Comparison of ENCODE assay signal across 10 mouse cellular contexts in genomic region chr2:84618914-84619313, GRCm38 (mm10). TPM values are rescaled to one million over a fixed set of nuclear protein-coding genes. Genes with fewer than 3 reads are reported as not detected.
DNase-seq lines count a peak whose midpoint lies in the region; ATAC-seq and TF ChIP-seq lines count a peak whose summit lies in the region.
"Had no signal": no experiment of that assay in that cellular context is flagged by ENCODE, and none has a peak within 500 bp of the region (broad histone marks: within the 10 kb centered on the region; RNA-seq: fewer than 3 reads in every experiment).

No protein-coding gene starts in this region.

- no peak for TF ChIP-seq POLR2A in liver, adult 2 months (IDR thresholded peaks at IDR 0.05; ENCODE audit: extremely low read depth, insufficient read depth, low read length)
- TF ChIP-seq POLR2A in bone marrow macrophage, adult 2 months (IDR thresholded peaks at IDR 0.05; ENCODE audit: borderline replicate concordance, low read depth, low read length), result no peak

- no peaks in the 10 kb centered on the region for H3K27me3 ChIP-seq in liver, adult 2 months (ENCODE audit: control insufficient read depth, insufficient read depth, low read length)

- peaks cover 10% of the 10 kb centered on the region; the same call in 1 of the 2 replicates for H3K79me2 ChIP-seq in liver, adult 2 months (ENCODE audit: control insufficient read depth, insufficient read depth, low read length)

- TF ChIP-seq CTCF in liver, adult 2 months (IDR thresholded peaks at IDR 0.05; ENCODE audit: low read depth, low read length), result no peak
- TF ChIP-seq CTCF in bone marrow macrophage, adult 2 months (IDR thresholded peaks at IDR 0.05; ENCODE audit: low read depth, low read length), result no peak

- DNase-seq in adrenal gland, postnatal 10 days, result peak; percentile 40
- DNase-seq in adrenal gland, postnatal 4 days (ENCODE audit: low spot score in 2 of 2), result no peak
- no peak for DNase-seq in liver, adult 2 months (ENCODE audit: extremely low read depth, low read depth, low spot score)
- DNase-seq in liver, result no peak
- no peak for DNase-seq in cerebellum, postnatal 4 days (ENCODE audit: low spot score in 2 of 2)
- no peak for DNase-seq in layer of hippocampus, adult 8-10 months (ENCODE audit: low spot score in 2 of 2)
- DNase-seq: lung, postnatal 14 days had no signal

- 0 out of 2 replicates have a peak, but pooled peaks have one; percentile 3 for ATAC-seq in megakaryocyte progenitor cell, adult 5-6 weeks (replicated peaks; ENCODE audit: poor library complexity)

- peaks cover 8% of the 10 kb centered on the region for H3K4me1 ChIP-seq in liver, adult 2 months (ENCODE audit: control insufficient read depth, insufficient read depth, low read length)
- peaks cover 39% of the 10 kb centered on the region for H3K4me1 ChIP-seq in bone marrow macrophage, adult 2 months (ENCODE audit: control insufficient read depth, insufficient read depth, low read length)

- H3K4me3 ChIP-seq in liver, adult 2 months (ENCODE audit: insufficient read depth, low read depth, low read length), result no peak overlapping the region
- H3K4me3 ChIP-seq in bone marrow macrophage, adult 2 months (ENCODE audit: insufficient read depth, low read length), result no peak overlapping the region

- peaks cover 72% of the 10 kb centered on the region for H3K36me3 ChIP-seq in liver, adult 2 months (ENCODE audit: control insufficient read depth, insufficient read depth, low read length)

- H3K27ac ChIP-seq in liver, adult 2 months (replicated peaks; ENCODE audit: insufficient read depth, low read depth, low read length), result peak overlapping the region; percentile 65
- peak overlapping the region; percentile 78 for H3K27ac ChIP-seq in bone marrow macrophage, adult 2 months (ENCODE audit: insufficient read depth, low read depth, low read length)

- no peak overlapping the region; the same call in 1 of the 2 replicates for H3K9ac ChIP-seq in liver, adult 2 months (ENCODE audit: low read depth, low read length)

- WGBS in liver, adult 2 months, result 28% methylated on average over 2 of the region's 2 CpGs

RNA-seq across cellular contexts. Expression of gene Ctnnd1, which starts 31.7 kb away (rescaled TPM):
- 100 to 1,000 TPM; 112 to 126 TPM for total RNA-seq in adrenal gland, postnatal 10 days (2021)
- total RNA-seq in adrenal gland, postnatal 4 days (2021), result 100 to 1,000 TPM; 157 to 165 TPM
- total RNA-seq in liver, adult 2 months (2014; rRNA removed), result 47.4 and 53.2 TPM in 2 replicates
- polyA plus RNA-seq in liver, adult 2 months (2012; rRNA removed), result 29.7 and 31.4 TPM in 2 replicates
- 99.2 and 110 TPM in 2 replicates for polyA plus RNA-seq in bone marrow macrophage, adult 2 months (2012; ENCODE audit: insufficient read depth, insufficient read length, missing spikeins)
- total RNA-seq in megakaryocyte progenitor cell, adult 5-6 weeks (2015), result 21.2 and 26.8 TPM in 2 replicates
- 18.4 and 27.5 TPM in 2 replicates for total RNA-seq in megakaryocyte progenitor cell, adult 5-6 weeks (2017)
- 10 to 100 TPM; 51.9 to 56.8 (median 53.1) TPM for total RNA-seq in layer of hippocampus, adult 8-10 months (2022)

RNA-seq across cellular contexts. Expression of gene Btbd18, which starts 40.0 kb away (rescaled TPM):
- under 1 TPM in 1 of 2 experiments, not detected in 1; 0.15 TPM for total RNA-seq in adrenal gland, postnatal 10 days (2021)
- under 1 TPM; 0.22 to 0.42 TPM for total RNA-seq in adrenal gland, postnatal 4 days (2021)
- 0.07 TPM in 1 of 2 replicates, not detected in the other for total RNA-seq in liver, adult 2 months (2014; rRNA removed)
- polyA plus RNA-seq in liver, adult 2 months (2012; rRNA removed), result not detected in 2 replicates
- polyA plus RNA-seq in bone marrow macrophage, adult 2 months (2012; ENCODE audit: insufficient read depth, insufficient read length, missing spikeins), result not detected in 2 replicates
- not detected in 2 replicates for total RNA-seq in megakaryocyte progenitor cell, adult 5-6 weeks (2015)
- not detected in 2 replicates for total RNA-seq in megakaryocyte progenitor cell, adult 5-6 weeks (2017)
- total RNA-seq in layer of hippocampus, adult 8-10 months (2022), result not detected

RNA-seq across cellular contexts. Expression of gene Selenoh, which starts 51.7 kb away (rescaled TPM):
- total RNA-seq in adrenal gland, postnatal 10 days (2021), result 10 to 100 TPM; 55.4 to 67.6 TPM
- 10 to 100 TPM; 87.7 to 89.0 TPM for total RNA-seq in adrenal gland, postnatal 4 days (2021)
- 19.2 and 27.3 TPM in 2 replicates for total RNA-seq in liver, adult 2 months (2014; rRNA removed)
- 18.8 and 19.6 TPM in 2 replicates for polyA plus RNA-seq in liver, adult 2 months (2012; rRNA removed)
- 24.2 and 24.5 TPM in 2 replicates for polyA plus RNA-seq in bone marrow macrophage, adult 2 months (2012; ENCODE audit: insufficient read depth, insufficient read length, missing spikeins)
- total RNA-seq in megakaryocyte progenitor cell, adult 5-6 weeks (2015), result 251 and 263 TPM in 2 replicates
- total RNA-seq in megakaryocyte progenitor cell, adult 5-6 weeks (2017), result 122 and 127 TPM in 2 replicates
- total RNA-seq in layer of hippocampus, adult 8-10 months (2022), result 10 to 100 TPM; 24.1 to 33.6 (median 28.4) TPM

RNA-seq across cellular contexts. Expression of gene Gm28635, which starts 58.9 kb away (rescaled TPM):
- total RNA-seq in adrenal gland, postnatal 10 days (2021), result not detected
- total RNA-seq in adrenal gland, postnatal 4 days (2021), result not detected
- not detected in 2 replicates for total RNA-seq in liver, adult 2 months (2014; rRNA removed)
- polyA plus RNA-seq in liver, adult 2 months (2012; rRNA removed), result not detected in 2 replicates
- polyA plus RNA-seq in bone marrow macrophage, adult 2 months (2012; ENCODE audit: insufficient read depth, insufficient read length, missing spikeins), result not detected in 2 replicates
- total RNA-seq in megakaryocyte progenitor cell, adult 5-6 weeks (2015), result not detected in 2 replicates
- 0.44 TPM in 1 of 2 replicates, not detected in the other for total RNA-seq in megakaryocyte progenitor cell, adult 5-6 weeks (2017)
- total RNA-seq in layer of hippocampus, adult 8-10 months (2022), result 1 to 10 TPM in 3 of 4 experiments, not detected in 1; 1.5 to 5.7 (median 1.8) TPM
- polyA plus RNA-seq: neural tube, embryonic 11.5 days had no signal

RNA-seq across cellular contexts. Expression of gene Med19, which starts 59.3 kb away (rescaled TPM):
- 10 to 100 TPM; 18.3 to 19.5 TPM for total RNA-seq in adrenal gland, postnatal 10 days (2021)
- 10 to 100 TPM; 26.7 to 28.6 TPM for total RNA-seq in adrenal gland, postnatal 4 days (2021)
- 7.9 and 9.3 TPM in 2 replicates for total RNA-seq in liver, adult 2 months (2014; rRNA removed)
- polyA plus RNA-seq in liver, adult 2 months (2012; rRNA removed), result 5.5 and 5.6 TPM in 2 replicates
- polyA plus RNA-seq in bone marrow macrophage, adult 2 months (2012; ENCODE audit: insufficient read depth, insufficient read length, missing spikeins), result 20.4 and 22.9 TPM in 2 replicates
- 30.8 and 40.2 TPM in 2 replicates for total RNA-seq in megakaryocyte progenitor cell, adult 5-6 weeks (2015)
- total RNA-seq in megakaryocyte progenitor cell, adult 5-6 weeks (2017), result 21.4 and 26.4 TPM in 2 replicates
- 10 to 100 TPM; 29.0 to 33.4 (median 31.7) TPM for total RNA-seq in layer of hippocampus, adult 8-10 months (2022)
